Mouse (Mus musculus) right cerebral cortex, postnatal 10 days (tissue): ENCODE measurements around the gene Vps13a.
A peak's percentile ranks its signal among the peaks of the same experiment; 100 is the strongest.
"Not testable (repeated sequence)": the region's sequence is repeated elsewhere in the genome, so short reads cannot be mapped to it uniquely, and the experiment has no call there.

Source experiments
- DNase-seq, 2 experiments: peaks; one replicate each; pipeline ENCODE4 v3.0.0; 2021; ENCODE audit warnings: low spot score in 2 of 2

The Vps13a gene

GRCm38 (mm10) chr19:16767407-16767806, 13.3 kb downstream of the Vps13a start:
- no peak for DNase-seq

GRCm38 (mm10) chr19:16757439-16757838, 23.3 kb downstream of the Vps13a start:
- not testable (repeated sequence) for DNase-seq

- DNase-seq, result no peak
Measured at GRCm38 (mm10) chr19:16755854-16756253, 24.9 kb downstream of the Vps13a start.

GRCm38 (mm10) chr19:16755226-16755625, 25.5 kb downstream of the Vps13a start:
- no peak for DNase-seq

GRCm38 (mm10) chr19:16753151-16753550, 27.6 kb downstream of the Vps13a start:
- no peak for DNase-seq

GRCm38 (mm10) chr19:16736854-16737253, 43.9 kb downstream of the Vps13a start:
- DNase-seq, result no peak

GRCm38 (mm10) chr19:16728729-16729128, 52.0 kb downstream of the Vps13a start:
- DNase-seq, result no peak

- no peak for DNase-seq
Measured at GRCm38 (mm10) chr19:16715249-16715648, 65.5 kb downstream of the Vps13a start.

- no peak for DNase-seq
Measured at GRCm38 (mm10) chr19:16701790-16702189, 78.9 kb downstream of the Vps13a start.

GRCm38 (mm10) chr19:16684922-16685321, 95.8 kb downstream of the Vps13a start:
- no peak for DNase-seq

- no peak for DNase-seq
Measured at GRCm38 (mm10) chr19:16684210-16684609, 96.5 kb downstream of the Vps13a start.

- DNase-seq, result no peak
Measured at GRCm38 (mm10) chr19:16625610-16626395, 154.9 kb downstream of the Vps13a start.

- DNase-seq, result no peak
Measured at GRCm38 (mm10) chr19:16624994-16625393, 155.7 kb downstream of the Vps13a start.

- DNase-seq, result no peak
Measured at GRCm38 (mm10) chr19:16623154-16623553, 157.6 kb downstream of the Vps13a start.

GRCm38 (mm10) chr19:16607634-16608033, 173.1 kb downstream of the Vps13a start:
- peak in 1 of 2 experiments; percentile 4 for DNase-seq

GRCm38 (mm10) chr19:16602026-16602425, 178.7 kb downstream of the Vps13a start:
- no peak for DNase-seq

- peak; percentile 67 to 83 for DNase-seq
Measured at GRCm38 (mm10) chr19:16599298-16599970, 181.3 kb downstream of the Vps13a start.

GRCm38 (mm10) chr19:16598653-16599297, 182.0 kb downstream of the Vps13a start:
- peak in 1 of 2 experiments; percentile 34 for DNase-seq

- DNase-seq, result no peak
Measured at GRCm38 (mm10) chr19:16597216-16597615, 183.5 kb downstream of the Vps13a start.

- no peak for DNase-seq
Measured at GRCm38 (mm10) chr19:16593975-16594317, 186.8 kb downstream of the Vps13a start.

GRCm38 (mm10) chr19:16593256-16593974, 187.3 kb downstream of the Vps13a start:
- DNase-seq, result peak; percentile 54

- DNase-seq, result no peak
Measured at GRCm38 (mm10) chr19:16585379-16585778, 195.4 kb downstream of the Vps13a start.
